ENCODE assay signal across 11 mouse cellular contexts in the genomic region with DNA sequence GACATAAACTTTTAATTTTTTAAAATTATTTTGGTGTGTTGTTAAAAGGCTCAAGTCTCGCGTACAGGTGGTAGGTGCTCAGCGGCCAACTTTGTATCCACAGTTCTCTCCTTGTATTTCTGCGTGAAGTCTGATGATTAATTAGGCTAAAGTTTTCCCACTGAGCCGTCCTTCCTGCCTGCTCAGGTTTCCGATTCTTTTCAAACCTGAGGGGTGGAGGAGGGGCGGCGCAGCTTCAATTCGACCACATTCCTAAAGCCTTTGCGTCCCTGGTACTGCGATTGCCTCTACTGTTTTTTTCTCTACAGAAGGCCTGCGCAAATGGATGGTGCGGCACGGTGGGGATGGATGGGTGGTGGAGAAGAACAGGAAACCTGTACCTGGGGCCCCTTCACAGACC. TPM values are rescaled to one million over a fixed set of nuclear protein-coding genes. Genes with fewer than 3 reads are reported as not detected.
DNase-seq lines count a peak whose midpoint lies in the region; ATAC-seq and TF ChIP-seq lines count a peak whose summit lies in the region.
"Had no signal": no experiment of that assay in that cellular context is flagged by ENCODE, and none has a peak within 500 bp of the region (broad histone marks: within the 10 kb centered on the region; RNA-seq: fewer than 3 reads in every experiment).

No protein-coding gene starts in this region.

- peak overlapping the region; percentile 28; the same call in 1 of the 2 replicates for H3K4me2 ChIP-seq in heart, embryonic 12.5 days
- peak overlapping the region; percentile 22; the same call in 1 of the 2 replicates for H3K4me2 ChIP-seq in embryonic facial prominence, embryonic 11.5 days (ENCODE audit: low read depth, low read length)
- peak overlapping the region; percentile 31; the same call in 1 of the 2 replicates for H3K4me2 ChIP-seq in liver, postnatal 0 days (ENCODE audit: low read depth, low read length)

- no peaks in the 10 kb centered on the region for H3K36me3 ChIP-seq in heart, embryonic 12.5 days
- no peaks in the 10 kb centered on the region for H3K36me3 ChIP-seq in embryonic facial prominence, embryonic 11.5 days (replicated peaks; ENCODE audit: control insufficient read depth, insufficient read depth, low read depth, low read length)
- no peaks in the 10 kb centered on the region for H3K36me3 ChIP-seq in liver, postnatal 0 days (replicated peaks; ENCODE audit: insufficient read depth, low read length)
- H3K36me3 ChIP-seq: liver, embryonic 13.5 days had no signal

- intact Hi-C loops in heart, postnatal 14 days (cut with DNase I) = no loop called here

- DNase-seq in heart, postnatal 14 days = no peak
- DNase-seq in CD4-positive helper T cell, adult 2 months (ENCODE audit: low read depth, low spot score) = peak; percentile 34
- peak; percentile 79 for DNase-seq in embryonic facial prominence, embryonic 11.5 days (ENCODE audit: low spot score)
- DNase-seq in liver, postnatal 0 days = no peak
- DNase-seq in spleen, postnatal 14 days (ENCODE audit: low spot score in 2 of 2) = no peak
- no peak for DNase-seq in adrenal gland, postnatal 4 days (ENCODE audit: low spot score in 2 of 2)
- DNase-seq: liver, embryonic 13.5 days; spleen, adult 18-20 months had no signal

- H3K9me3 ChIP-seq in heart, embryonic 12.5 days (replicated peaks) = no peaks in the 10 kb centered on the region
- no peaks in the 10 kb centered on the region for H3K9me3 ChIP-seq in embryonic facial prominence, embryonic 11.5 days (replicated peaks; ENCODE audit: control insufficient read depth, low read length)
- no peaks in the 10 kb centered on the region for H3K9me3 ChIP-seq in liver, postnatal 0 days (ENCODE audit: low read length)
- H3K9me3 ChIP-seq: liver, embryonic 13.5 days had no signal

- no peak for ATAC-seq in heart, embryonic 12.5 days (ENCODE audit: insufficient number of reproducible peaks, low FRiP score)
- ATAC-seq in embryonic facial prominence, embryonic 11.5 days (replicated peaks; ENCODE audit: insufficient number of reproducible peaks, low FRiP score, low TSS enrichment, low read depth) = no peak
- ATAC-seq in liver, postnatal 0 days = no peak
- no peak for ATAC-seq in megakaryocyte progenitor cell, adult 5-6 weeks (replicated peaks; ENCODE audit: poor library complexity)

- WGBS in heart, embryonic 12.5 days = 12% methylated on average over 14 of the region's 14 CpGs
- 4% methylated on average over 14 of the region's 14 CpGs for WGBS in embryonic facial prominence, embryonic 11.5 days
- WGBS in liver, postnatal 0 days (ENCODE audit: insufficient replicate concordance) = 19% methylated on average over 14 of the region's 14 CpGs

- H3K27ac ChIP-seq in heart, embryonic 12.5 days (ENCODE audit: poor library complexity, severe bottlenecking) = no peak overlapping the region
- H3K27ac ChIP-seq in embryonic facial prominence, embryonic 11.5 days (replicated peaks; ENCODE audit: low read depth, low read length) = no peak overlapping the region
- no peak overlapping the region for H3K27ac ChIP-seq in liver, postnatal 0 days (ENCODE audit: low read depth)
- H3K27ac ChIP-seq: liver, embryonic 13.5 days had no signal

- no peak overlapping the region for H3K4me3 ChIP-seq in heart, embryonic 12.5 days
- H3K4me3 ChIP-seq in embryonic facial prominence, embryonic 11.5 days (ENCODE audit: low read depth, low read length) = 0 out of 2 replicates have a peak overlapping the region, but pooled peaks have one; percentile 3
- no peak overlapping the region for H3K4me3 ChIP-seq in liver, postnatal 0 days (ENCODE audit: low read depth, low read length)

- no peak for TF ChIP-seq EP300 in liver, postnatal 0 days (IDR thresholded peaks at IDR 0.05; ENCODE audit: low read depth)

- peaks cover 18% of the 10 kb centered on the region for H3K27me3 ChIP-seq in heart, embryonic 12.5 days (replicated peaks)
- no peaks in the 10 kb centered on the region for H3K27me3 ChIP-seq in embryonic facial prominence, embryonic 11.5 days (ENCODE audit: control insufficient read depth, insufficient read depth, low read length)
- H3K27me3 ChIP-seq in liver, postnatal 0 days (ENCODE audit: insufficient read depth, low read length) = peaks cover 21% of the 10 kb centered on the region

- H3K4me1 ChIP-seq in heart, embryonic 12.5 days (replicated peaks) = no peaks in the 10 kb centered on the region
- peaks cover 2% of the 10 kb centered on the region for H3K4me1 ChIP-seq in embryonic facial prominence, embryonic 11.5 days (ENCODE audit: control insufficient read depth, insufficient read depth, low read length)
- H3K4me1 ChIP-seq in liver, postnatal 0 days (ENCODE audit: insufficient read depth) = peaks cover 7% of the 10 kb centered on the region; the same call in 1 of the 2 replicates

- TF ChIP-seq CTCF in liver, postnatal 0 days (IDR thresholded peaks at IDR 0.05; ENCODE audit: low read depth) = no peak

- H3K9ac ChIP-seq in heart, embryonic 12.5 days = no peak overlapping the region
- 0 out of 2 replicates have a peak overlapping the region, but pooled peaks have one; percentile 4 for H3K9ac ChIP-seq in embryonic facial prominence, embryonic 11.5 days (replicated peaks; ENCODE audit: low read length)
- no peak overlapping the region for H3K9ac ChIP-seq in liver, postnatal 0 days (replicated peaks)
- H3K9ac ChIP-seq: liver, embryonic 13.5 days had no signal

RNA-seq across cellular contexts. Expression of a gene that starts 1.8 kb away (rescaled TPM):
- polyA plus RNA-seq in heart, embryonic 12.5 days (2016; fragmentation: Nextera tagmentation; extraction: Ambion mirVana) = 3.4 and 4.7 TPM in 2 replicates
- total RNA-seq in heart, postnatal 14 days (2021) = under 1 TPM; 0.17 to 0.62 TPM
- polyA plus RNA-seq in embryonic facial prominence, embryonic 11.5 days (2014; fragmentation: Nextera tagmentation; extraction: Ambion mirVana) = 6.1 and 7.2 TPM in 2 replicates
- polyA plus RNA-seq in liver, postnatal 0 days (2015; fragmentation: Nextera tagmentation; extraction: Ambion mirVana) = 0.19 and 0.24 TPM in 2 replicates
- total RNA-seq in megakaryocyte progenitor cell, adult 5-6 weeks (2015) = 1.1 and 1.4 TPM in 2 replicates
- 0.24 and 0.75 TPM in 2 replicates for total RNA-seq in megakaryocyte progenitor cell, adult 5-6 weeks (2017)
- total RNA-seq in adrenal gland, postnatal 4 days (2021) = 1 to 10 TPM; 2.8 to 4.6 TPM
- total RNA-seq: MEL had no signal

RNA-seq across cellular contexts. Expression of a gene that starts 22.2 kb away (rescaled TPM):
- 9.9 and 10.4 TPM in 2 replicates for polyA plus RNA-seq in heart, embryonic 12.5 days (2016; fragmentation: Nextera tagmentation; extraction: Ambion mirVana)
- under 1 TPM; 0.44 to 0.74 TPM for total RNA-seq in heart, postnatal 14 days (2021)
- 11.6 and 13.0 TPM in 2 replicates for polyA plus RNA-seq in embryonic facial prominence, embryonic 11.5 days (2014; fragmentation: Nextera tagmentation; extraction: Ambion mirVana)
- 0.90 and 1.0 TPM in 2 replicates for polyA plus RNA-seq in liver, postnatal 0 days (2015; fragmentation: Nextera tagmentation; extraction: Ambion mirVana)
- 1.6 and 2.2 TPM in 2 replicates for total RNA-seq in megakaryocyte progenitor cell, adult 5-6 weeks (2015)
- 1.7 and 4.1 TPM in 2 replicates for total RNA-seq in megakaryocyte progenitor cell, adult 5-6 weeks (2017)
- 10 to 100 TPM; 10.1 to 10.6 TPM for total RNA-seq in adrenal gland, postnatal 4 days (2021)
- total RNA-seq: MEL had no signal

RNA-seq across cellular contexts. Expression of a gene that starts 47.2 kb away (rescaled TPM):
- 116 TPM in 2 replicates for polyA plus RNA-seq in heart, embryonic 12.5 days (2016; fragmentation: Nextera tagmentation; extraction: Ambion mirVana)
- 10 to 100 TPM; 55.6 to 55.9 TPM for total RNA-seq in heart, postnatal 14 days (2021)
- 145 and 151 TPM in 2 replicates for polyA plus RNA-seq in embryonic facial prominence, embryonic 11.5 days (2014; fragmentation: Nextera tagmentation; extraction: Ambion mirVana)
- polyA plus RNA-seq in liver, postnatal 0 days (2015; fragmentation: Nextera tagmentation; extraction: Ambion mirVana) = 77.2 and 83.9 TPM in 2 replicates
- 104 and 122 TPM in 2 replicates for total RNA-seq in megakaryocyte progenitor cell, adult 5-6 weeks (2015)
- total RNA-seq in megakaryocyte progenitor cell, adult 5-6 weeks (2017) = 44.1 and 59.1 TPM in 2 replicates
- 10 to 100 TPM; 59.7 to 63.5 TPM for total RNA-seq in adrenal gland, postnatal 4 days (2021)

RNA-seq across cellular contexts. Expression of a gene that starts 47.4 kb away (rescaled TPM):
- polyA plus RNA-seq in heart, embryonic 12.5 days (2016; fragmentation: Nextera tagmentation; extraction: Ambion mirVana) = 23.2 and 27.3 TPM in 2 replicates
- total RNA-seq in heart, postnatal 14 days (2021) = 10 to 100 TPM; 14.1 to 16.3 TPM
- polyA plus RNA-seq in embryonic facial prominence, embryonic 11.5 days (2014; fragmentation: Nextera tagmentation; extraction: Ambion mirVana) = 28.2 and 29.9 TPM in 2 replicates
- polyA plus RNA-seq in liver, postnatal 0 days (2015; fragmentation: Nextera tagmentation; extraction: Ambion mirVana) = 7.9 and 8.5 TPM in 2 replicates
- total RNA-seq in megakaryocyte progenitor cell, adult 5-6 weeks (2015) = 8.1 and 8.8 TPM in 2 replicates
- total RNA-seq in megakaryocyte progenitor cell, adult 5-6 weeks (2017) = 13.5 and 15.7 TPM in 2 replicates
- total RNA-seq in adrenal gland, postnatal 4 days (2021) = 10 to 100 TPM; 25.0 to 27.0 TPM

Comparison
In these comparisons a context has a peak if more than half of its experiments do, and no peak if none do; other contexts are left out.
1. DNase-seq: peak in CD4-positive helper T cell, adult 2 months (single experiment) and embryonic facial prominence, embryonic 11.5 days (single experiment); none in heart, postnatal 14 days (0 of 2), liver, postnatal 0 days (single experiment), spleen, postnatal 14 days (0 of 2) and adrenal gland, postnatal 4 days (0 of 2).
2. Peak in every context shown above with its lines, with median percentiles within 50 percentile points of each other: H3K4me2 ChIP-seq.